Mouse (Mus musculus) CH12.LX (cell line): ENCODE results near the gene Selplg. TPM values are rescaled to one million over a fixed set of nuclear protein-coding genes. Genes with fewer than 3 reads are reported as not detected.

Experiments used
- DNase-seq: peaks from one replicate; pipeline ENCODE4 v3.0.0-alpha.2; 2013; ENCODE audit errors: extremely low read depth
- H3K27ac ChIP-seq: 2 replicates; pipeline ENCODE4 v1.5.1; 2012; ENCODE audit warnings: low read depth, mild to moderate bottlenecking, control low read depth, moderate library complexity; ENCODE audit not compliant: insufficient read depth
- H3K27me3 ChIP-seq: replicated peaks from 2 replicates; pipeline ENCODE3; 2012; ENCODE audit warnings: inconsistent platforms
- H3K36me3 ChIP-seq, 2 experiments: replicated peaks in 1 of 2; 2 replicates each; pipeline versions ENCODE3 to v1.6.1; 2012; ENCODE audit warnings: inconsistent platforms in 1 of 2, low read length in 1 of 2, mild to moderate bottlenecking in 1 of 2, mixed read lengths in 1 of 2, moderate library complexity in 1 of 2; ENCODE audit not compliant: control insufficient read depth in 1 of 2, insufficient read depth in 1 of 2
- H3K4me1 ChIP-seq, 2 experiments: 2 replicates each; pipeline ENCODE4 v1.6.1; 2012; ENCODE audit warnings: inconsistent platforms in 1 of 2, moderate library complexity in 1 of 2; ENCODE audit not compliant: insufficient read depth in 2 of 2, control insufficient read depth in 1 of 2
- H3K4me2 ChIP-seq: 2 replicates; pipeline ENCODE4 v1.6.1; 2012; ENCODE audit warnings: low read depth, mild to moderate bottlenecking, control low read depth; ENCODE audit not compliant: poor library complexity, insufficient read depth, severe bottlenecking
- H3K4me3 ChIP-seq, 3 experiments: fragments of 150-350 bp in 1 of 3; sonication (generic) in 1 of 3; replicated peaks in 1 of 3; 2 replicates each; pipeline versions ENCODE3 to v1.5.1; 2011 to 2012; ENCODE audit warnings: low read depth in 2 of 3, low read length in 2 of 3, mild to moderate bottlenecking in 2 of 3, moderate library complexity in 2 of 3, control low read depth in 1 of 3, improper control_type of control experiment in 1 of 3, inconsistent platforms in 1 of 3, mixed read lengths in 1 of 3; ENCODE audit not compliant: poor library complexity in 1 of 3
- H3K79me2 ChIP-seq: replicated peaks from 2 replicates; pipeline ENCODE4 v1.6.1; 2012; ENCODE audit warnings: mild to moderate bottlenecking, moderate library complexity; ENCODE audit not compliant: control insufficient read depth, poor library complexity, insufficient read depth, severe bottlenecking; ENCODE audit errors: extremely low read depth
- H3K9ac ChIP-seq: 2 replicates; pipeline ENCODE4 v1.6.1; 2012; ENCODE audit warnings: low read depth, mild to moderate bottlenecking, control low read depth, moderate library complexity; ENCODE audit not compliant: insufficient read depth
- H3K9me3 ChIP-seq: replicated peaks from 2 replicates; pipeline ENCODE3; 2012; ENCODE audit warnings: low read length, inconsistent platforms, mixed read lengths
- BHLHE40 ChIP-seq: IDR thresholded peaks from 2 replicates; pipeline ENCODE4 v1.6.1; 2011; ENCODE audit warnings: mild to moderate bottlenecking, low read depth, low read length, improper control_type of control experiment
- CHD1 ChIP-seq: IDR thresholded peaks from 2 replicates; pipeline ENCODE4 v1.6.1; 2012; ENCODE audit warnings: low read depth, low read length, improper control_type of control experiment, inconsistent platforms
- CHD2 ChIP-seq: IDR thresholded peaks from 2 replicates; pipeline ENCODE4 v1.6.1; 2011; ENCODE audit warnings: low read length, improper control_type of control experiment
- CTCF ChIP-seq, 2 experiments: IDR thresholded peaks in 1 of 2; conservative IDR thresholded peaks in 1 of 2; 2 replicates each; pipeline ENCODE4 v1.5.1; 2011 to 2012; ENCODE audit warnings: low read depth in 2 of 2, low read length in 2 of 2, improper control_type of control experiment in 1 of 2, inconsistent platforms in 1 of 2, mild to moderate bottlenecking in 1 of 2, moderate library complexity in 1 of 2
- E2F4 ChIP-seq: IDR thresholded peaks from 2 replicates; pipeline ENCODE4 v1.6.1; 2011; ENCODE audit warnings: low read depth, low read length, improper control_type of control experiment; ENCODE audit not compliant: insufficient replicate concordance
- ELF1 ChIP-seq: IDR thresholded peaks from 2 replicates; pipeline ENCODE4 v1.6.1; 2014; ENCODE audit warnings: low read depth, mild to moderate bottlenecking, inconsistent platforms, low read length, improper control_type of control experiment
- EP300 ChIP-seq: IDR thresholded peaks from 2 replicates; pipeline ENCODE4 v1.6.1; 2011; ENCODE audit warnings: low read length, improper control_type of control experiment
- ETS1 ChIP-seq: conservative IDR thresholded peaks from 2 replicates; pipeline ENCODE4 v1.6.1; 2012; ENCODE audit warnings: low read depth, mild to moderate bottlenecking, inconsistent platforms, low read length, improper control_type of control experiment, moderate library complexity
- IRF4 ChIP-seq: IDR thresholded peaks from 2 replicates; pipeline ENCODE4 v1.6.1; 2014; ENCODE audit warnings: low read depth, mild to moderate bottlenecking, inconsistent platforms, low read length, improper control_type of control experiment
- KAT2A ChIP-seq: IDR thresholded peaks from 2 replicates; pipeline ENCODE4 v1.6.1; 2012; ENCODE audit warnings: low read length, improper control_type of control experiment, inconsistent platforms; ENCODE audit not compliant: insufficient replicate concordance
- MEF2A ChIP-seq: IDR thresholded peaks from 2 replicates; pipeline ENCODE4 v1.6.1; 2014; ENCODE audit warnings: low read depth, mild to moderate bottlenecking, inconsistent platforms, low read length, improper control_type of control experiment, borderline replicate concordance
- MYC ChIP-seq: IDR thresholded peaks from 2 replicates; pipeline ENCODE4 v1.6.1; 2011; ENCODE audit warnings: low read depth, mild to moderate bottlenecking, improper control_type of control experiment, low read length
- NELFE ChIP-seq: IDR thresholded peaks from 2 replicates; pipeline ENCODE4 v1.6.1; 2011; ENCODE audit warnings: low read depth, low read length, improper control_type of control experiment
- RCOR1 ChIP-seq: conservative IDR thresholded peaks from 2 replicates; pipeline ENCODE4 v1.6.1; 2012; ENCODE audit warnings: low read depth, mild to moderate bottlenecking, inconsistent platforms, low read length, improper control_type of control experiment
- SIN3A ChIP-seq: IDR thresholded peaks from 2 replicates; pipeline ENCODE4 v1.6.1; 2012; ENCODE audit warnings: low read length, improper control_type of control experiment, inconsistent platforms
- SMC3 ChIP-seq: IDR thresholded peaks from 2 replicates; pipeline ENCODE4 v1.6.1; 2011; ENCODE audit warnings: low read depth, low read length, improper control_type of control experiment
- TBP ChIP-seq: conservative IDR thresholded peaks from 2 replicates; pipeline ENCODE4 v1.6.1; 2011; ENCODE audit warnings: low read depth, low read length, improper control_type of control experiment
- TCF12 ChIP-seq: IDR thresholded peaks from 2 replicates; pipeline ENCODE4 v1.6.1; 2014; ENCODE audit warnings: low read depth, mild to moderate bottlenecking, inconsistent platforms, low read length, improper control_type of control experiment
- ZC3H11A ChIP-seq: IDR thresholded peaks from 2 replicates; pipeline ENCODE4 v1.6.1; 2012; ENCODE audit warnings: low read depth, mild to moderate bottlenecking, inconsistent platforms, low read length, improper control_type of control experiment
- ZNF384 ChIP-seq: IDR thresholded peaks from 2 replicates; pipeline ENCODE4 v1.6.1; 2012; ENCODE audit warnings: low read depth, low read length, improper control_type of control experiment, inconsistent platforms
- dilution Hi-C: fragments of 300-500 bp; cut with MboI; formaldehyde crosslinking; loops from 2 replicates; pipeline ENCODE4 v1.14.3; 2020; ENCODE audit warnings: low sequenced_read_pairs; ENCODE audit not compliant: extremely low pct_unique_long_range_greater_than_20kb, extremely low pct_ligation_motif_present
- in situ Hi-C: fragments of 300-500 bp; cut with MboI; formaldehyde crosslinking; loops from 3 replicates; pipeline ENCODE4 v1.14.3; 2019; ENCODE audit warnings: low sequenced_read_pairs, low pct_ligation_motif_present, low pct_unique_long_range_greater_than_20kb, mixed read lengths
- polyA plus RNA-seq: library from polyadenylated mRNA; unstranded; fragments of >175 nt; gene quantifications from 2 replicates; pipeline ENCODE4 v1.2.1, GENCODE M21; 2012; ENCODE audit warnings: low read depth; ENCODE audit not compliant: insufficient read length
- total RNA-seq, 2 experiments: library from RNA; depleted of rRNA; stranded (reverse); fragments of 300-350 nt in 1 of 2; fragments of >200 nt in 1 of 2; gene quantifications; 2 replicates each; pipeline ENCODE4 v1.2.3; 2012 to 2014

Gene Selplg
- total and polyA plus RNA-seq, 3 experiments: 29.4 to 58.5 (median 41.6) TPM

- H3K79me2 ChIP-seq: no peaks in the 10 kb centered on the region
- no peak overlapping the region for H3K9ac ChIP-seq
- no peaks in the 10 kb centered on the region for H3K9me3 ChIP-seq
- H3K27ac ChIP-seq: peak overlapping the region; percentile 27; the same call in 1 of the 2 replicates
- peak; percentile 75 for TF ChIP-seq BHLHE40
- no peak for TF ChIP-seq TCF12
- TF ChIP-seq NELFE: no peak
- TF ChIP-seq TBP: no peak
- TF ChIP-seq CTCF (conservative IDR thresholded peaks at IDR 0.05 in 1 of 2, IDR thresholded peaks at IDR 0.05 in 1 of 2; ENCODE audit: low read depth in 2 of 2, low read length in 2 of 2): no peak
- TF ChIP-seq CHD2: 0 out of 2 replicates have a peak, but pooled peaks have one; percentile 32
- peak; percentile 62 for TF ChIP-seq ETS1
- TF ChIP-seq, all 38 proteins: peak for 3
- no peak for DNase-seq
- in situ Hi-C loops (loop anchor here (10.0 kb wide), 1 partner anchor 59 kb away; the partner anchor contains the start of genes Iscu and Sart3), dilution Hi-C loops (no loop called here)
- Histone ChIP-seq H3K4me1 (peaks cover 20 to 72% of the 10 kb centered on the region in 2 experiments), H3K36me3 (peaks cover 0 to 7% of the 10 kb centered on the region in 2 experiments), H3K4me2 (no peak overlapping the region), H3K4me3 (no peak overlapping the region), H3K27me3 (no peaks in the 10 kb centered on the region)
These were observed 988 bp upstream of the Selplg start for GRCm38 (mm10) chr5:113833316-113833947.

GRCm38 (mm10) chr5:113831741-113832140 lies 703 bp downstream of the Selplg start:
- Histone ChIP-seq H3K4me3 (peak overlapping the region; percentile 36 to 68 (median 50)), H3K4me1 (peaks cover 29 to 79% of the 10 kb centered on the region in 2 experiments)
- dilution Hi-C loops: no loop called here

More at GRCm38 (mm10) chr5:113831741-113832140, 703 bp downstream of the Selplg start:
- Histone ChIP-seq H3K27ac (peak overlapping the region; percentile 90), H3K79me2 (no peaks in the 10 kb centered on the region), H3K4me2 (peak overlapping the region; percentile 17), H3K9ac (peak overlapping the region; percentile 26; the same call in 1 of the 2 replicates), H3K36me3 (peaks cover 0 to 10% of the 10 kb centered on the region in 2 experiments), H3K9me3 (no peaks in the 10 kb centered on the region), H3K27me3 (no peaks in the 10 kb centered on the region)
- TF ChIP-seq E2F4 (no peak), IRF4 (0 out of 2 replicates have a peak, but pooled peaks have one; percentile 26), MEF2A (no peak), KAT2A (no peak), CTCF (conservative IDR thresholded peaks at IDR 0.05 in 1 of 2, IDR thresholded peaks at IDR 0.05 in 1 of 2; ENCODE audit: low read depth in 2 of 2, low read length in 2 of 2) (no peak), ETS1 (no peak), SIN3A (peak; percentile 20; the same call in 1 of the 2 replicates), TBP (no peak; the same call in 1 of the 2 replicates), CHD2 (no peak), EP300 (peak; percentile 28; the same call in 1 of the 2 replicates), RCOR1 (no peak), CHD1 (peak; percentile 68; the same call in 1 of the 2 replicates), ELF1 (no peak), MYC (0 out of 2 replicates have a peak, but pooled peaks have one; percentile 24), SMC3 (no peak), ZNF384 (no peak), ZC3H11A (no peak)
- in situ Hi-C loops: loop anchor here (10.0 kb wide), 1 partner anchor 57 kb away; the partner anchor contains the start of genes Iscu and Sart3
- no peak for DNase-seq
